Mouse (Mus musculus) lung, adult 2 months (tissue): ENCODE measurements around the gene B3galt5.

Source experiments
- CTCF ChIP-seq: fragments of 200-500 bp; IDR thresholded peaks from 2 replicates; pipeline ENCODE4 v1.5.1; 2011; ENCODE audit warnings: mild to moderate bottlenecking, low read length, control low read depth; ENCODE audit not compliant: insufficient read depth
- POLR2A ChIP-seq: fragments of 200-500 bp; IDR thresholded peaks from 2 replicates; pipeline ENCODE4 v1.6.1; 2011; ENCODE audit warnings: low read depth, mild to moderate bottlenecking, control low read depth, low read length, borderline replicate concordance; ENCODE audit errors: extremely low read depth

- TF ChIP-seq POLR2A, result no peak
- no peak for TF ChIP-seq CTCF
Observed at GRCm38 (mm10) chr16:96362873-96363272, 127.3 kb downstream of the B3galt5 start.
